Mouse (Mus musculus): ENCODE results near the gene Kcnip4.

Kcnip4 gene

GRCm38 (mm10) chr5:49524394-49525241 is at the start of gene Kcnip4:
TSS of gene Kcnip4 (minus strand) at chr5:49524907.
- DNase-seq = peak; percentile 91

GRCm38 (mm10) chr5:49571876-49572275 is 47.2 kb upstream of the Kcnip4 start:
- peak; percentile 74 for DNase-seq

- DNase-seq = no peak
Observed at GRCm38 (mm10) chr5:49563751-49564150, 39.0 kb upstream of the Kcnip4 start.

GRCm38 (mm10) chr5:49557436-49557835 is 32.7 kb upstream of the Kcnip4 start:
- no peak for DNase-seq

GRCm38 (mm10) chr5:49547884-49548283 is 23.2 kb upstream of the Kcnip4 start:
- no peak for DNase-seq

- peak; percentile 31 for DNase-seq
Observed at GRCm38 (mm10) chr5:49529362-49529761, 4.7 kb upstream of the Kcnip4 start.

GRCm38 (mm10) chr5:49525242-49525612 is 520 bp upstream of the Kcnip4 start:
- peak; percentile 78 for DNase-seq

- no peak for DNase-seq
Observed at GRCm38 (mm10) chr5:49523997-49524393, 712 bp downstream of the Kcnip4 start.

- DNase-seq = peak; percentile 45
Observed at GRCm38 (mm10) chr5:49522986-49523385, 1.7 kb downstream of the Kcnip4 start.

GRCm38 (mm10) chr5:49498743-49499142 is 26.0 kb downstream of the Kcnip4 start:
- no peak for DNase-seq

GRCm38 (mm10) chr5:49487270-49487669 is 37.4 kb downstream of the Kcnip4 start:
- no peak for DNase-seq

GRCm38 (mm10) chr5:49470738-49471137 is 54.0 kb downstream of the Kcnip4 start:
- no peak for DNase-seq

GRCm38 (mm10) chr5:49460643-49461276 is 63.9 kb downstream of the Kcnip4 start:
- no peak for DNase-seq

GRCm38 (mm10) chr5:49453100-49453499 is 71.6 kb downstream of the Kcnip4 start:
- DNase-seq = peak; percentile 38

GRCm38 (mm10) chr5:49451295-49451694 is 73.4 kb downstream of the Kcnip4 start:
- DNase-seq = no peak

GRCm38 (mm10) chr5:49450876-49451275 is 73.8 kb downstream of the Kcnip4 start:
- DNase-seq = peak; percentile 30

GRCm38 (mm10) chr5:49437236-49437635 is 87.5 kb downstream of the Kcnip4 start:
- peak; percentile 53 for DNase-seq

GRCm38 (mm10) chr5:49427689-49428088 is 97.0 kb downstream of the Kcnip4 start:
- DNase-seq = no peak

GRCm38 (mm10) chr5:49419707-49420106 is 105.0 kb downstream of the Kcnip4 start:
- DNase-seq = no peak

- no peak for DNase-seq
Observed at GRCm38 (mm10) chr5:49408351-49408750, 116.4 kb downstream of the Kcnip4 start.

- no peak for DNase-seq
Observed at GRCm38 (mm10) chr5:49370543-49371076, 154.1 kb downstream of the Kcnip4 start.

GRCm38 (mm10) chr5:49368636-49369423 is 155.9 kb downstream of the Kcnip4 start:
- no peak for DNase-seq

- DNase-seq = no peak
Observed at GRCm38 (mm10) chr5:49356381-49356780, 168.3 kb downstream of the Kcnip4 start.
